Mouse (Mus musculus) liver, embryonic 14.5 days (tissue): ENCODE data around the gene Selenow. TPM values are rescaled to one million over a fixed set of nuclear protein-coding genes. Genes with fewer than 3 reads are reported as not detected.
"Not testable (repeated sequence)": the region's sequence is repeated elsewhere in the genome, so short reads cannot be mapped to it uniquely, and the experiment has no call there.

ENCODE experiments used
- ATAC-seq: fragments of 200-750 bp; cut with Nextera tagmentation; 2 replicates; pipeline ENCODE4 v1.8.0; 2017; ENCODE audit warnings: moderate number of reproducible peaks, mild to moderate bottlenecking, moderate library complexity; ENCODE audit not compliant: insufficient read depth
- DNase-seq, 3 experiments: peaks; one replicate each; pipeline ENCODE4 v3.0.0-alpha.2; 2012 to 2013; ENCODE audit warnings: low read depth in 3 of 3, low spot score in 3 of 3
- H3K27ac ChIP-seq: fragments of 300-500 bp; sonication (generic); 2 replicates; pipeline ENCODE4 v1.5.1; 2014; ENCODE audit warnings: moderate library complexity, mild to moderate bottlenecking, control low read depth, inconsistent platforms
- H3K27me3 ChIP-seq: fragments of 300-500 bp; sonication (generic); 2 replicates; pipeline ENCODE4 v1.6.1; 2014; ENCODE audit warnings: mild to moderate bottlenecking, low read length, moderate library complexity; ENCODE audit not compliant: control insufficient read depth, insufficient read depth
- H3K36me3 ChIP-seq: fragments of 300-500 bp; sonication (generic); replicated peaks from 2 replicates; pipeline ENCODE4 v1.6.1; 2014; ENCODE audit warnings: low read depth; ENCODE audit not compliant: control insufficient read depth, insufficient read depth
- H3K4me1 ChIP-seq, 2 experiments: fragments of 200-500 bp in 1 of 2; fragments of 300-500 bp in 1 of 2; sonication (generic) in 1 of 2; replicated peaks; 2 replicates each; pipeline ENCODE4 v1.6.1; 2012 to 2014; ENCODE audit warnings: antibody characterized with exemption in 1 of 2, inconsistent platforms in 1 of 2, low read length in 1 of 2; ENCODE audit not compliant: control insufficient read depth in 2 of 2, insufficient read depth in 2 of 2
- H3K4me2 ChIP-seq: fragments of 300-500 bp; sonication (generic); 2 replicates; pipeline ENCODE4 v1.6.1; 2014; ENCODE audit warnings: low read depth, mild to moderate bottlenecking, control low read depth, moderate library complexity
- H3K4me3 ChIP-seq, 2 experiments: fragments of 200-500 bp in 1 of 2; fragments of 300-500 bp in 1 of 2; sonication (generic) in 1 of 2; 2 replicates each; pipeline ENCODE4 v1.5.1; 2012 to 2014; ENCODE audit warnings: low read depth in 2 of 2, low read length in 2 of 2, mild to moderate bottlenecking in 2 of 2, control low read depth in 1 of 2, inconsistent platforms in 1 of 2, moderate library complexity in 1 of 2; ENCODE audit not compliant: insufficient read depth in 1 of 2
- H3K9ac ChIP-seq: fragments of 300-500 bp; sonication (generic); replicated peaks from 2 replicates; pipeline ENCODE4 v1.6.1; 2014; ENCODE audit warnings: mild to moderate bottlenecking, control low read depth, moderate library complexity
- H3K9me3 ChIP-seq: fragments of 300-500 bp; sonication (generic); 2 replicates; pipeline ENCODE4 v1.6.1; 2016; ENCODE audit warnings: low read length, mixed read lengths; ENCODE audit not compliant: control insufficient read depth
- CTCF ChIP-seq: IDR thresholded peaks from 2 replicates; pipeline ENCODE4 v1.5.1; 2016; ENCODE audit warnings: antibody characterized with exemption, low read depth, control low read depth
- EP300 ChIP-seq: IDR thresholded peaks from 2 replicates; pipeline ENCODE4 v1.6.1; 2016; ENCODE audit warnings: antibody characterized with exemption, low read depth
- WGBS: fragments of 180-500 bp; shearing (Covaris S2); extraction: QIAGEN DNeasy Blood & Tissue Kit; methylation state at CpG from one replicate; pipeline ENCODE4 v1.1.7; 2014; ENCODE audit not compliant: insufficient replicate concordance; 5-methylcytosine and 5-hydroxymethylcytosine counted together
- polyA plus RNA-seq, 2 experiments: library from polyadenylated mRNA; depleted of rRNA in 1 of 2; stranded (reverse) in 1 of 2; unstranded in 1 of 2; fragments of >200 nt; fragmentation: Nextera tagmentation in 1 of 2; extraction: Ambion mirVana in 1 of 2; gene quantifications; 2 replicates each; pipeline versions ENCODE4 v1.2.1 to v1.2.3; 2012 to 2014

Selenow gene
- polyA plus RNA-seq, 2 experiments: 186 to 334 TPM

GRCm38 (mm10) chr7:15916134-15916723 lies 6.0 kb downstream of the Selenow start:
- H3K4me3 ChIP-seq: no peak overlapping the region
- H3K27me3 ChIP-seq: no peaks in the 10 kb centered on the region
- H3K27ac ChIP-seq: no peak overlapping the region
- H3K4me1 ChIP-seq: peaks cover 6 to 25% of the 10 kb centered on the region in 2 experiments
- no peak for TF ChIP-seq EP300
- TF ChIP-seq CTCF: no peak
- H3K36me3 ChIP-seq: no peaks in the 10 kb centered on the region; the same call in 1 of the 2 replicates
- H3K9me3 ChIP-seq: no peaks in the 10 kb centered on the region
- DNase-seq (no peak), ATAC-seq (no peak)
- H3K4me2 ChIP-seq: no peak overlapping the region
- no peak overlapping the region for H3K9ac ChIP-seq
- WGBS: 66% methylated on average over 3 of the region's 3 CpGs

GRCm38 (mm10) chr7:15915695-15916094 lies 6.5 kb downstream of the Selenow start:
- 53% methylated on average over 4 of the region's 4 CpGs for WGBS
- not testable (repeated sequence) for ATAC-seq

DNA sequence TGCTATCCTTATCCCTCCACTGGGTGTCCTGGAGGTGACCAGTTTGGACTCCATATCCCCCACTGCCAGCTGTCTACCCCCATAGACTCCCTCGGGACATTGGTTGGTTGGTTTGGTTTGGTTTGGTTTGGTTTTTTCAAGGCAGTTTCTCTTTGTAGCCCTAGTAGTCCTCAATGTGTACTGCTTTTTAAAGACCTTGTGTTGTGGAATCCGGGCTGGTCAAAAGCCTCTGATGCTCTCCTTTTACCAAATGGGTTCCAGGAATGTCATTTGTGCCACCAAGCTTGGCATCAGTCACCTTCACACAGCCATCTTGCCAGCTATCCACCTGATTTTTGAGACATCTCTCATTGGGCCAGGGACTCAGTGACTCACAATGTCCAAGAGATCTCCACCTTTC lies 7.5 kb downstream of the Selenow start:
- peaks cover 3 to 10% of the 10 kb centered on the region in 2 experiments; a peak in 2 of 4 replicates for H3K4me1 ChIP-seq
- no peak overlapping the region for H3K4me3 ChIP-seq
- no peak overlapping the region for H3K9ac ChIP-seq
- DNase-seq: no peak
- no peaks in the 10 kb centered on the region; the same call in 1 of the 2 replicates for H3K36me3 ChIP-seq
- no peak overlapping the region for H3K27ac ChIP-seq
- no peaks in the 10 kb centered on the region for H3K27me3 ChIP-seq
- TF ChIP-seq CTCF (no peak), EP300 (no peak)
- no peak overlapping the region for H3K4me2 ChIP-seq
- H3K9me3 ChIP-seq: no peaks in the 10 kb centered on the region
- ATAC-seq: no peak
- WGBS: 59% methylated on average over 2 of the region's 2 CpGs

More at GRCm38 (mm10) chr7:15915695-15916094, 6.5 kb downstream of the Selenow start:
- H3K4me2 ChIP-seq, H3K9ac ChIP-seq, H3K27ac ChIP-seq, H3K9me3 ChIP-seq, DNase-seq, H3K4me3 ChIP-seq, H3K36me3 ChIP-seq, H3K27me3 ChIP-seq: not testable (repeated sequence)
- H3K4me1 ChIP-seq: peaks cover 3 to 20% of the 10 kb centered on the region in 2 experiments; a peak in 2 of 4 replicates

DNA sequence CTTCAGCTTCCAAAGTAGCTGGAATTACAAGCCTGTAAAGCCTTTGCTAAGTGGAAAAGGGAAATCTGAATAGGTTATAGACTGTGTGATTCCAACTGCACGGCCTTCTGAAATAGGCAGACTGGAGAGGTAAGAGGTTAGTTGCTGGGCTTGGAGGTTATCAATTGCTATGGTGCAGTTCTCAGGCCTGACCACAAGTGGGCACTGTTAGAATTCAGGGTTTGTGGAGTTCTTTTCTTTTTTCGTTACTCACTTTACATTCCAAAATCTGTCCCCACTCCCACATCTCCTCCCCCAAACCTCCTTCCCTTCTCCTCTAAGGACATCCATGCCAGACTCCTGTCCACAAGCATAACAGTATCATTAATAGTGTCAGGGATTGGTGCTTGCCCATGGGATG lies 8.0 kb downstream of the Selenow start:
- Histone ChIP-seq H3K4me2 (no peak overlapping the region), H3K36me3 (no peaks in the 10 kb centered on the region; the same call in 1 of the 2 replicates), H3K9ac (no peak overlapping the region), H3K27ac (no peak overlapping the region), H3K27me3 (no peaks in the 10 kb centered on the region), H3K4me1 (peaks cover 2 to 7% of the 10 kb centered on the region in 2 experiments; a peak in 2 of 4 replicates), H3K9me3 (no peaks in the 10 kb centered on the region), H3K4me3 (no peak overlapping the region)
- no peak for ATAC-seq
- no peak for TF ChIP-seq EP300
- TF ChIP-seq CTCF: peak; percentile 82
- peak in 2 of 3 experiments; percentile 27 to 40 for DNase-seq
- 25% methylated on average over 2 of the region's 2 CpGs for WGBS

- H3K9ac ChIP-seq: no peak overlapping the region
- no peak overlapping the region for H3K4me3 ChIP-seq
- ATAC-seq: no peak
- no peaks in the 10 kb centered on the region for H3K27me3 ChIP-seq
- no peaks in the 10 kb centered on the region for H3K4me1 ChIP-seq
- 1% methylated on average over 4 of the region's 4 CpGs for WGBS
- H3K36me3 ChIP-seq: no peaks in the 10 kb centered on the region
- H3K9me3 ChIP-seq: no peaks in the 10 kb centered on the region
- peak; percentile 39 to 58 (median 45) for DNase-seq
- H3K27ac ChIP-seq: no peak overlapping the region
- TF ChIP-seq EP300 (no peak), CTCF (peak; percentile 92)
- H3K4me2 ChIP-seq: no peak overlapping the region
Observed at GRCm38 (mm10) chr7:15912183-15912582, 10.0 kb downstream of the Selenow start.
